Mouse (Mus musculus) liver, embryonic 11.5 days (tissue): Measurements from ENCODE around the gene Map2k3. TPM values are rescaled to one million over a fixed set of nuclear protein-coding genes. Genes with fewer than 3 reads are reported as not detected.

Experiments
- ATAC-seq: fragments of 200-750 bp; cut with Nextera tagmentation; replicated peaks from 2 replicates; pipeline ENCODE4 v1.8.0; 2017; ENCODE audit warnings: moderate number of reproducible peaks, mild to moderate bottlenecking, moderate TSS enrichment, moderate library complexity; ENCODE audit not compliant: low FRiP score
- DNase-seq: peaks from one replicate; pipeline ENCODE4 v3.0.0-alpha.2; 2017; ENCODE audit warnings: low spot score
- H3K27ac ChIP-seq: fragments of 300-500 bp; sonication (generic); 2 replicates; pipeline ENCODE4 v1.5.1; 2014; ENCODE audit warnings: mild to moderate bottlenecking, low read depth, low read length, control low read depth
- H3K27me3 ChIP-seq: fragments of 300-500 bp; sonication (generic); replicated peaks from 2 replicates; pipeline ENCODE4 v1.6.1; 2014; ENCODE audit warnings: low read length, mixed read lengths; ENCODE audit not compliant: control insufficient read depth, insufficient read depth
- H3K36me3 ChIP-seq: fragments of 300-500 bp; sonication (generic); 2 replicates; pipeline ENCODE4 v1.6.1; 2014; ENCODE audit warnings: mild to moderate bottlenecking, low read length, moderate library complexity, mixed read lengths; ENCODE audit not compliant: control insufficient read depth, insufficient read depth
- H3K4me1 ChIP-seq: fragments of 300-500 bp; sonication (generic); replicated peaks from 2 replicates; pipeline ENCODE4 v1.6.1; 2014; ENCODE audit warnings: low read length, mixed read lengths; ENCODE audit not compliant: control insufficient read depth, insufficient read depth
- H3K4me2 ChIP-seq: fragments of 300-500 bp; sonication (generic); 2 replicates; pipeline ENCODE4 v1.6.1; 2014; ENCODE audit warnings: mild to moderate bottlenecking, control low read depth, moderate library complexity
- H3K4me3 ChIP-seq: fragments of 300-500 bp; sonication (generic); 2 replicates; pipeline ENCODE4 v1.5.1; 2014; ENCODE audit warnings: low read depth, low read length, control low read depth
- H3K9ac ChIP-seq: fragments of 300-500 bp; sonication (generic); 2 replicates; pipeline ENCODE4 v1.6.1; 2014; ENCODE audit warnings: low read depth, low read length, control low read depth
- H3K9me3 ChIP-seq: fragments of 300-500 bp; sonication (generic); 2 replicates; pipeline ENCODE4 v1.6.1; 2016; ENCODE audit warnings: low read length, inconsistent platforms, mixed read lengths; ENCODE audit not compliant: control insufficient read depth
- WGBS: fragments of 180-500 bp; shearing (Covaris S2); extraction: QIAGEN DNeasy Blood & Tissue Kit; methylation state at CpG from one replicate; pipeline ENCODE4 v1.1.7; 2014; 5-methylcytosine and 5-hydroxymethylcytosine counted together
- polyA plus RNA-seq: library from polyadenylated mRNA; unstranded; fragments of >200 nt; fragmentation: Nextera tagmentation; extraction: Ambion mirVana; gene quantifications from 2 replicates; pipeline ENCODE4 v1.2.1, GENCODE M21; 2014

The Map2k3 gene
- polyA plus RNA-seq, 1 experiment from 2014 or later = 136 TPM

DNA sequence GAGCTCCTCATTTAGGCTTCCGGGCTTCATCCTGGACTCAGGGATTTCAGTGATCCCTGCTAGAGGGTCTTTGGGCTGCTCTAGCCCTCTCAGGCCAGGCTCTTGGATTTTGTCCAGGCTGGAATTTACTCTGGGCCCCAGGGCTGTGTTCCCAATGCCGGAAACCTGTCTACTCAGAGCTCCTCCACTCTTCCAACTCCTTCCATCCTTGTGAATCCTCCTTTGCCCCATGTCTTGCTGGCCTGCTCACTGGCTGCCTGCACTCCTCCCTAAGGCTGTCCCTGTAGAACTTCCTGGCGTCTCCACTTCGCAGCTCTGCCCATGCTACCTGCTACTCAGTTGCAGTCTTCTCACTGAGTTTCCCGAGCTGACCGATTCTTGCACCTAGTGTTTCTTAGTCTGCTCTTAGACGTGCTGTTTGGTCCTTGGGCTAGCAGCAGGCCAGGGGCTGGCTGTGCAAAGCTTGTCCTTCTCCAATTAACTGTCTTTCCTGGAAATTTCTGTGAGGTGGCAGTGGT, 729 bp downstream of the Map2k3 start:
- H3K4me2 ChIP-seq = peak overlapping the region; percentile 77
- peaks cover 58% of the 10 kb centered on the region for H3K4me1 ChIP-seq
- no peak for DNase-seq
- H3K27ac ChIP-seq = peak overlapping the region; percentile 46; the same call in 1 of the 2 replicates
- H3K36me3 ChIP-seq = peaks cover 2% of the 10 kb centered on the region; the same call in 1 of the 2 replicates
- H3K27me3 ChIP-seq = no peaks in the 10 kb centered on the region
- 4% methylated on average over 7 of the region's 7 CpGs for WGBS
- no peak for ATAC-seq
- H3K9me3 ChIP-seq = no peaks in the 10 kb centered on the region
- H3K9ac ChIP-seq = peak overlapping the region; percentile 86
- peak overlapping the region; percentile 77 for H3K4me3 ChIP-seq

- Histone ChIP-seq H3K4me1 (peaks cover 60% of the 10 kb centered on the region), H3K4me3 (peak overlapping the region; percentile 77), H3K4me2 (peak overlapping the region; percentile 77), H3K9me3 (no peaks in the 10 kb centered on the region), H3K27ac (0 out of 2 replicates have a peak overlapping the region, but pooled peaks have one; percentile 46), H3K36me3 (peaks cover 4% of the 10 kb centered on the region; the same call in 1 of the 2 replicates), H3K9ac (peak overlapping the region; percentile 86), H3K27me3 (no peaks in the 10 kb centered on the region)
- DNase-seq = no peak
- no peak for ATAC-seq
- WGBS = 66% methylated on average over 10 of the region's 10 CpGs
These were observed 1.5 kb downstream of the Map2k3 start for GRCm38 (mm10) chr11:60933178-60933930.

GRCm38 (mm10) chr11:60934795-60935194, 3.0 kb downstream of the Map2k3 start:
- 43% methylated on average over 2 of the region's 2 CpGs for WGBS
- DNase-seq (no peak), ATAC-seq (no peak)
- H3K4me2 ChIP-seq = peak overlapping the region; percentile 74
- peak overlapping the region; percentile 90 for H3K27ac ChIP-seq
- no peaks in the 10 kb centered on the region for H3K27me3 ChIP-seq
- peak overlapping the region; percentile 41 for H3K4me3 ChIP-seq
- peak overlapping the region; percentile 60; the same call in 1 of the 2 replicates for H3K9ac ChIP-seq
- peaks cover 67% of the 10 kb centered on the region for H3K4me1 ChIP-seq
- no peaks in the 10 kb centered on the region for H3K9me3 ChIP-seq
- peaks cover 4% of the 10 kb centered on the region; the same call in 1 of the 2 replicates for H3K36me3 ChIP-seq

- peak; percentile 70 for DNase-seq
These were observed 3.6 kb downstream of the Map2k3 start for GRCm38 (mm10) chr11:60935326-60935974.

DNA sequence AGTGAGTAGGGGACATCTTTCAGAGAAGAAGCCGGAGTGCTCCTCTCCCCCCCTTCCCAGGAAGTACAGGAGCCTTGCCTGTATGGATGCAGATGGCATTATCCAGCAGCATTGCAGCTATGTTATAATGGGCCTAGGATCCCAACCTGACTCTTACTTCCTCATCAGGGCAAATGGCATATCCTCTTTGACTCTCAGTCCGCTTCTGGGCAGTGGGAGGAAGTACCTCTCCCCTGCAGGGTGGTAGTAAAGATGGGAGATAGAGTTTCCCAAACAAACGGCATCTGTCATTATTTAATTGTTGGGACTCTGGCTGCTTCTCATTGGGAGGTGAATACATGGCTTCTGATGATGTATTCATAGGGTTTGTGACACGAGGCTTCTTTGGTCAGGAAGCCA, 4.1 kb downstream of the Map2k3 start:
- peaks cover 4% of the 10 kb centered on the region; the same call in 1 of the 2 replicates for H3K36me3 ChIP-seq
- DNase-seq (no peak), ATAC-seq (no peak)
- peak overlapping the region; percentile 60 for H3K9ac ChIP-seq
- peak overlapping the region; percentile 74 for H3K4me2 ChIP-seq
- H3K4me3 ChIP-seq = peak overlapping the region; percentile 41
- no peaks in the 10 kb centered on the region for H3K9me3 ChIP-seq
- H3K27me3 ChIP-seq = no peaks in the 10 kb centered on the region
- WGBS = 49% methylated on average over 4 of the region's 4 CpGs
- peak overlapping the region; percentile 90 for H3K27ac ChIP-seq
- H3K4me1 ChIP-seq = peaks cover 65% of the 10 kb centered on the region

More at GRCm38 (mm10) chr11:60935326-60935974, 3.6 kb downstream of the Map2k3 start:
- Histone ChIP-seq H3K36me3 (peaks cover 4% of the 10 kb centered on the region; the same call in 1 of the 2 replicates), H3K4me2 (peak overlapping the region; percentile 74), H3K9ac (peak overlapping the region; percentile 60), H3K9me3 (no peaks in the 10 kb centered on the region), H3K4me3 (peak overlapping the region; percentile 41), H3K4me1 (peaks cover 69% of the 10 kb centered on the region), H3K27ac (peak overlapping the region; percentile 90), H3K27me3 (no peaks in the 10 kb centered on the region)
- ATAC-seq = peak; percentile 79
- WGBS = 31% methylated on average over 7 of the region's 7 CpGs

DNA sequence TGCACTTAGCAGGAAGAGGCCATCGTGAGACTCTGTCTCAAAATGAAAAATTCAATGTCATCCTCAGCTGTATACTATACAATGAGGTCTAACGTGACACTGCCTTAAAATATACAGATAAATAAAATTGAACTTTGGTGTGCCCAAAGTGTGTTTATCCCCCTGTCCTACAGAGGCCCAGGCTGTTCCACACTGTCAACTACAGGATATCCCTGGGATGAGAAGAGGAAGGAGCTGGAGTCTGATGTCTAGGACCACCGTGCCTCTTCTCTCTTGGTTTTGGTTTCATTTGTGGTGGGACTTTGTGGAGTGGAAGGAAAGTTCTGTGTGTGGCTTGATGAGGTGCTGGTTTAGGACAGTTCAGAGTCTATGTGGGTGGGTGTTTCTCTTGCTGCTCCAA, 5.8 kb downstream of the Map2k3 start:
- ATAC-seq (no peak), DNase-seq (no peak)
- H3K27me3 ChIP-seq = no peaks in the 10 kb centered on the region
- no peak overlapping the region for H3K9ac ChIP-seq
- H3K4me3 ChIP-seq = no peak overlapping the region
- peaks cover 78% of the 10 kb centered on the region for H3K4me1 ChIP-seq
- WGBS = 69% methylated on average over 3 of the region's 3 CpGs
- H3K27ac ChIP-seq = no peak overlapping the region
- H3K36me3 ChIP-seq = peaks cover 4% of the 10 kb centered on the region
- no peaks in the 10 kb centered on the region for H3K9me3 ChIP-seq
- no peak overlapping the region for H3K4me2 ChIP-seq

DNA sequence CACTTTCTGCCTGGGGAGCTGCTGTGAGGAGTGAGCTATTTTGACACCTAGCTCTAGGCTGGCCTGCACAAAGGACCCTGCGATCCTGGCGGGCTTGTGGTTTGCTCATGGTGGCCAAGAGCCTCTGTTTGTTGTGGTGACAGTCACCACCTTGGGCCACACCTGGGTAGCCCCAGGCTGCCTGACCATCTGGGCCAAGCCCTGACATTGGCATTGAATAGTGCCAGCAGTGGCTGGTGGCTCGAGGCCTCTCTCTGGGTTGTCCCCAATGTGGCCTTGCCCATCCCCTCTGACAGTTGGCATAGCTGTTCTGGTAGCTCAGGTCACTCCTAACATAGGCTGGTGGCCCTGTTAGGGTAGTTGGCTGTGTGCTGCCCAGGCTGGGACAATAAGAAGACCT, 7.7 kb downstream of the Map2k3 start:
- peaks cover 63% of the 10 kb centered on the region for H3K4me1 ChIP-seq
- no peak overlapping the region for H3K4me3 ChIP-seq
- H3K27me3 ChIP-seq = no peaks in the 10 kb centered on the region
- peaks cover 19% of the 10 kb centered on the region for H3K36me3 ChIP-seq
- no peak overlapping the region for H3K27ac ChIP-seq
- H3K4me2 ChIP-seq = no peak overlapping the region
- H3K9me3 ChIP-seq = no peaks in the 10 kb centered on the region
- WGBS = 85% methylated on average over 3 of the region's 3 CpGs
- H3K9ac ChIP-seq = no peak overlapping the region
- no peak for DNase-seq
- ATAC-seq = no peak

DNA sequence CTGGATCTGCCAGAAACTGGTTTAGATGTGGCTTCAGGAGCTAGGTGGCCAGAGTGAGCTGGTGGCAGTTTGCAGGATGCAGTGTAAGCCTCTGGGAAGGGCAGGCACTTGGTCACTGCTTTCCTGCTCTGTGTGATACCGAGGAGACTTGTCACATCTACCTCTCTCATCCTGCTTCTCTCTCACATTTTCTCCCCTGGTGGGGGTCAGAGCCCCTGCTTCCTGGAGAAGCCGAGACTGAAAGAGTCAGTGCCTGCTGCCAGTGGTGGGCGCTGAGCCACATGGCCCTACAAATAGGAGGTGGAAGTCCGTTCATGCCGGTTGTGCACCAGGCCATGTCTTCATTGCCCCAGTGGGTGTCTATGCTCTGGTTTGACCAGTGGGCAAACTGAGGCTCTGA, 8.7 kb downstream of the Map2k3 start:
- peaks cover 55% of the 10 kb centered on the region for H3K4me1 ChIP-seq
- H3K9me3 ChIP-seq = no peaks in the 10 kb centered on the region
- H3K27ac ChIP-seq = no peak overlapping the region
- no peak for ATAC-seq
- H3K9ac ChIP-seq = no peak overlapping the region
- peaks cover 21% of the 10 kb centered on the region for H3K36me3 ChIP-seq
- H3K27me3 ChIP-seq = no peaks in the 10 kb centered on the region
- no peak overlapping the region for H3K4me3 ChIP-seq
- no peak for DNase-seq
- H3K4me2 ChIP-seq = no peak overlapping the region
- 88% methylated on average over 5 of the region's 5 CpGs for WGBS
